Mouse (Mus musculus) hindbrain, embryonic 11.5 days (tissue): ENCODE data around the gene Pik3cb. TPM values are rescaled to one million over a fixed set of nuclear protein-coding genes. Genes with fewer than 3 reads are reported as not detected.

Source experiments
- ATAC-seq: fragments of 200-750 bp; cut with Nextera tagmentation; 2 replicates; pipeline ENCODE4 v1.8.0; 2017; ENCODE audit warnings: mild to moderate bottlenecking, moderate TSS enrichment, moderate library complexity; ENCODE audit not compliant: low FRiP score
- DNase-seq: peaks from one replicate; pipeline ENCODE4 v3.0.0-alpha.2; 2015; ENCODE audit warnings: low spot score
- H3K27ac ChIP-seq: fragments of 300-500 bp; sonication (generic); 2 replicates; pipeline ENCODE4 v1.5.1; 2014; ENCODE audit warnings: mild to moderate bottlenecking, low read depth, low read length
- H3K27me3 ChIP-seq: fragments of 300-500 bp; sonication (generic); 2 replicates; pipeline ENCODE4 v1.6.1; 2014; ENCODE audit warnings: mild to moderate bottlenecking, low read length, moderate library complexity, mixed read lengths; ENCODE audit not compliant: control insufficient read depth, insufficient read depth
- H3K36me3 ChIP-seq: fragments of 300-500 bp; sonication (generic); 2 replicates; pipeline ENCODE4 v1.6.1; 2014; ENCODE audit warnings: mild to moderate bottlenecking, low read length, moderate library complexity, mixed read lengths; ENCODE audit not compliant: control insufficient read depth, insufficient read depth
- H3K4me1 ChIP-seq: fragments of 300-500 bp; sonication (generic); replicated peaks from 2 replicates; pipeline ENCODE4 v1.6.1; 2014; ENCODE audit warnings: low read length, mixed read lengths; ENCODE audit not compliant: control insufficient read depth, insufficient read depth
- H3K4me2 ChIP-seq: fragments of 300-500 bp; sonication (generic); replicated peaks from 2 replicates; pipeline ENCODE4 v1.6.1; 2014; ENCODE audit warnings: mild to moderate bottlenecking, low read depth, low read length
- H3K4me3 ChIP-seq: fragments of 300-500 bp; sonication (generic); 2 replicates; pipeline ENCODE4 v1.5.1; 2014; ENCODE audit warnings: low read depth, low read length
- H3K9ac ChIP-seq: fragments of 300-500 bp; sonication (generic); 2 replicates; pipeline ENCODE4 v1.6.1; 2014; ENCODE audit warnings: low read depth, low read length
- H3K9me3 ChIP-seq: fragments of 300-500 bp; sonication (generic); 2 replicates; pipeline ENCODE4 v1.6.1; 2016; ENCODE audit warnings: low read length; ENCODE audit not compliant: control insufficient read depth
- WGBS: fragments of 180-500 bp; shearing (Covaris S2); extraction: QIAGEN DNeasy Blood & Tissue Kit; methylation state at CpG from one replicate; pipeline ENCODE4 v1.1.7; 2014; 5-methylcytosine and 5-hydroxymethylcytosine counted together
- polyA plus RNA-seq: library from polyadenylated mRNA; unstranded; fragments of >200 nt; fragmentation: Nextera tagmentation; extraction: Ambion mirVana; gene quantifications from 2 replicates; pipeline ENCODE4 v1.2.1, GENCODE M21; 2014

Gene Pik3cb
- polyA plus RNA-seq, 1 experiment from 2014 or later, result 2.2 TPM

GRCm38 (mm10) chr9:99081308-99081707, 59.1 kb downstream of the Pik3cb start:
- no peak overlapping the region for H3K9ac ChIP-seq
- no peak overlapping the region for H3K4me3 ChIP-seq
- no peak for ATAC-seq
- H3K9me3 ChIP-seq, result no peaks in the 10 kb centered on the region
- no peak overlapping the region for H3K27ac ChIP-seq
- no peaks in the 10 kb centered on the region for H3K36me3 ChIP-seq
- no peak for DNase-seq
- H3K4me1 ChIP-seq, result no peaks in the 10 kb centered on the region
- no peak overlapping the region for H3K4me2 ChIP-seq
- no peaks in the 10 kb centered on the region for H3K27me3 ChIP-seq
- 92% methylated on average over 3 of the region's 3 CpGs for WGBS

- H3K9ac ChIP-seq, result no peak overlapping the region
- H3K4me3 ChIP-seq, result no peak overlapping the region
- DNase-seq, result no peak
- ATAC-seq, result no peak
- no peak overlapping the region for H3K27ac ChIP-seq
- H3K36me3 ChIP-seq, result no peaks in the 10 kb centered on the region
- H3K9me3 ChIP-seq, result no peaks in the 10 kb centered on the region
- no peak overlapping the region for H3K4me2 ChIP-seq
- WGBS, result 92% methylated on average over 2 of the region's 2 CpGs
- no peaks in the 10 kb centered on the region for H3K27me3 ChIP-seq
- H3K4me1 ChIP-seq, result no peaks in the 10 kb centered on the region
Measured at GRCm38 (mm10) chr9:99080657-99081056, 59.8 kb downstream of the Pik3cb start.

GRCm38 (mm10) chr9:99074462-99074861, 66.0 kb downstream of the Pik3cb start:
- Histone ChIP-seq H3K4me2 (no peak overlapping the region), H3K27ac (no peak overlapping the region), H3K36me3 (no peaks in the 10 kb centered on the region), H3K4me1 (no peaks in the 10 kb centered on the region), H3K4me3 (no peak overlapping the region), H3K9ac (no peak overlapping the region), H3K9me3 (no peaks in the 10 kb centered on the region), H3K27me3 (no peaks in the 10 kb centered on the region)
- WGBS, result 67% methylated on average over 2 of the region's 2 CpGs
- ATAC-seq (no peak), DNase-seq (no peak)

GRCm38 (mm10) chr9:99072538-99072937, 67.9 kb downstream of the Pik3cb start:
- Histone ChIP-seq H3K27me3 (no peaks in the 10 kb centered on the region), H3K9me3 (no peaks in the 10 kb centered on the region), H3K9ac (no peak overlapping the region), H3K4me2 (no peak overlapping the region), H3K4me3 (no peak overlapping the region), H3K36me3 (no peaks in the 10 kb centered on the region), H3K4me1 (no peaks in the 10 kb centered on the region), H3K27ac (no peak overlapping the region)
- 59% methylated on average over 4 of the region's 4 CpGs for WGBS
- DNase-seq, result no peak
- no peak for ATAC-seq

GRCm38 (mm10) chr9:99065311-99065710, 75.1 kb downstream of the Pik3cb start:
- WGBS, result 88% methylated on average over 5 of the region's 5 CpGs
- no peaks in the 10 kb centered on the region for H3K36me3 ChIP-seq
- no peak overlapping the region for H3K9ac ChIP-seq
- H3K27ac ChIP-seq, result no peak overlapping the region
- H3K4me3 ChIP-seq, result no peak overlapping the region
- H3K9me3 ChIP-seq, result no peaks in the 10 kb centered on the region
- DNase-seq (no peak), ATAC-seq (no peak)
- no peaks in the 10 kb centered on the region for H3K4me1 ChIP-seq
- no peaks in the 10 kb centered on the region for H3K27me3 ChIP-seq
- no peak overlapping the region for H3K4me2 ChIP-seq

- no peak overlapping the region for H3K4me2 ChIP-seq
- H3K9ac ChIP-seq, result no peak overlapping the region
- H3K36me3 ChIP-seq, result no peaks in the 10 kb centered on the region
- H3K27ac ChIP-seq, result no peak overlapping the region
- H3K27me3 ChIP-seq, result no peaks in the 10 kb centered on the region
- H3K4me1 ChIP-seq, result no peaks in the 10 kb centered on the region
- DNase-seq (peak; percentile 48), ATAC-seq (no peak)
- H3K4me3 ChIP-seq, result no peak overlapping the region
- no peaks in the 10 kb centered on the region for H3K9me3 ChIP-seq
- WGBS, result 56% methylated on average over 2 of the region's 2 CpGs
Measured at GRCm38 (mm10) chr9:99064216-99064615, 76.2 kb downstream of the Pik3cb start.

GRCm38 (mm10) chr9:99062544-99062943, 77.9 kb downstream of the Pik3cb start:
- Histone ChIP-seq H3K4me2 (no peak overlapping the region), H3K4me1 (no peaks in the 10 kb centered on the region), H3K9ac (no peak overlapping the region), H3K4me3 (no peak overlapping the region), H3K36me3 (no peaks in the 10 kb centered on the region), H3K27me3 (no peaks in the 10 kb centered on the region), H3K9me3 (no peaks in the 10 kb centered on the region), H3K27ac (no peak overlapping the region)
- 45% methylated on average over 7 of the region's 7 CpGs for WGBS
- DNase-seq (peak; percentile 86), ATAC-seq (0 out of 2 replicates have a peak, but pooled peaks have one; percentile 40)

- ATAC-seq (no peak), DNase-seq (no peak)
- no peaks in the 10 kb centered on the region for H3K4me1 ChIP-seq
- no peaks in the 10 kb centered on the region for H3K9me3 ChIP-seq
- no peak overlapping the region for H3K27ac ChIP-seq
- H3K4me2 ChIP-seq, result no peak overlapping the region
- H3K27me3 ChIP-seq, result no peaks in the 10 kb centered on the region
- H3K4me3 ChIP-seq, result no peak overlapping the region
- 91% methylated on average over 3 of the region's 3 CpGs for WGBS
- H3K9ac ChIP-seq, result no peak overlapping the region
- no peaks in the 10 kb centered on the region for H3K36me3 ChIP-seq
Measured at GRCm38 (mm10) chr9:99057751-99058150, 82.7 kb downstream of the Pik3cb start.

- no peaks in the 10 kb centered on the region for H3K36me3 ChIP-seq
- H3K4me3 ChIP-seq, result no peak overlapping the region
- ATAC-seq (no peak), DNase-seq (no peak)
- no peak overlapping the region for H3K4me2 ChIP-seq
- no peak overlapping the region for H3K27ac ChIP-seq
- no peaks in the 10 kb centered on the region for H3K4me1 ChIP-seq
- no peaks in the 10 kb centered on the region for H3K27me3 ChIP-seq
- no peak overlapping the region for H3K9ac ChIP-seq
- no peaks in the 10 kb centered on the region for H3K9me3 ChIP-seq
- WGBS, result 68% methylated on average over 6 of the region's 6 CpGs
Measured at GRCm38 (mm10) chr9:99049760-99050159, 90.7 kb downstream of the Pik3cb start.
